Mouse (Mus musculus) heart, adult 2 months (tissue): ENCODE data around the gene Vpreb3. TPM values are rescaled to one million over a fixed set of nuclear protein-coding genes. Genes with fewer than 3 reads are reported as not detected.
"Not testable (repeated sequence)": the region's sequence is repeated elsewhere in the genome, so short reads cannot be mapped to it uniquely, and the experiment has no call there.

ENCODE experiments used
- DNase-seq, 2 experiments: peaks; one replicate each; pipeline ENCODE4 v3.0.0; 2021
- H3K27ac ChIP-seq: fragments of 200-600 bp; 2 replicates; pipeline ENCODE4 v1.8.1; 2022
- H3K27me3 ChIP-seq: fragments of 200-500 bp; 2 replicates; pipeline ENCODE4 v1.6.1; 2012; ENCODE audit warnings: mild to moderate bottlenecking, low read length, inconsistent platforms, mixed read lengths; ENCODE audit not compliant: control insufficient read depth, insufficient read depth
- H3K36me3 ChIP-seq: fragments of 200-500 bp; 2 replicates; pipeline ENCODE4 v1.6.1; 2012; ENCODE audit warnings: low read length, inconsistent platforms; ENCODE audit not compliant: control insufficient read depth, insufficient read depth
- H3K4me1 ChIP-seq: fragments of 200-500 bp; 2 replicates; pipeline ENCODE4 v1.6.1; 2011; ENCODE audit warnings: low read length; ENCODE audit not compliant: control insufficient read depth, insufficient read depth
- H3K4me3 ChIP-seq: fragments of 200-600 bp; 2 replicates; pipeline ENCODE4 v1.8.1; 2022
- H3K79me2 ChIP-seq: fragments of 200-500 bp; replicated peaks from 2 replicates; pipeline ENCODE4 v1.6.1; 2012; ENCODE audit warnings: mild to moderate bottlenecking, inconsistent platforms, low read length, moderate library complexity, mixed read lengths; ENCODE audit not compliant: control insufficient read depth, insufficient read depth
- H3K9ac ChIP-seq: fragments of 200-500 bp; 2 replicates; pipeline ENCODE4 v1.6.1; 2012; ENCODE audit warnings: low read depth, mild to moderate bottlenecking, control low read depth, inconsistent platforms, low read length, mixed read lengths
- CTCF ChIP-seq: fragments of 200-600 bp; IDR thresholded peaks from 2 replicates; pipeline ENCODE4 v1.8.1; 2022; ENCODE audit warnings: antibody characterized with exemption, mild to moderate bottlenecking, moderate library complexity
- EP300 ChIP-seq: fragments of 200-500 bp; IDR thresholded peaks from 2 replicates; pipeline ENCODE4 v1.6.1; 2011; ENCODE audit warnings: low read depth, low read length, control low read depth; ENCODE audit not compliant: insufficient read depth
- POLR2A ChIP-seq: fragments of 200-500 bp; IDR thresholded peaks from 2 replicates; pipeline ENCODE4 v1.6.1; 2011; ENCODE audit warnings: mild to moderate bottlenecking, low read depth, low read length, control low read depth; ENCODE audit not compliant: insufficient read depth
- WGBS: fragments of 180-500 bp; shearing (Covaris S2); methylation state at CpG from one replicate; pipeline ENCODE4 v1.1.7; 2018; 5-methylcytosine and 5-hydroxymethylcytosine counted together
- intact Hi-C: fragments of 180-260 bp; cut with DNase I; formaldehyde crosslinking; loops from one replicate; pipeline ENCODE4 v1.15.1; 2025
- polyA plus RNA-seq: library from polyadenylated mRNA; depleted of rRNA; stranded (reverse); fragments of >200 nt; gene quantifications from 2 replicates; pipeline ENCODE4 v1.2.3, GENCODE M21; 2012; rRNA removed
- total RNA-seq, 2 experiments: library from RNA; stranded (reverse); gene quantifications; 2 replicates each; pipeline ENCODE4 v1.2.3; 2021

Gene Vpreb3
- total and polyA plus RNA-seq, 3 experiments: 5.9 TPM; not detected in 2

DNA sequence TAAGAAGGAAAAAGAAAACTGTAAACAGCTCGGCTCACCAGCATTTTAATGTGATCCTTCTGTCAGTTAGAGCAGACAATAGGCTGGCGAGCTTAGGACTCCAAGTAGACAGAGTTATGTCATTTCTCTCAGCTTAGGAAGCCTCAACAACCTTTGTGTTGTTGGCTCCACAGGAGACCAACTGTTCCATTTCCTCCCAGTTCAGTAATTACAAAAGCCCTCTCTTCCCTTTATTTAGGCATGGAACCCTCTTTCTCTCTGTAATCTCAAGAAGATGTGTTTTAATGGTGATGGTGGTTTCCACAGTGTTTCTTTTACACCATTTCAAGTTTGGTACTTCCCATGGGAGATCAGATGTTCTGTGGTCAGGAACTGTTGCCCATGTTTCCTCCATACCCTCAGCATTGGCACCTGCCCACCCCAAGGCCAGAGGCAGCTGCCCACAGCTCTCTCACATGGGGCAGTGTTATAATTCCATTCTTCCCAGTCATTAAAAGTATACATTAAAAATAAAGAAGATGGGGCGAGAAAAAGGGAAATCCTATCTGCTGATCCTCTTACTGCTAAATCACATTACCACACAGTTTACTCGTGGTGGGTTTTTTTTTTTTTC lies 47.7 kb downstream of the Vpreb3 start:
- H3K4me1 ChIP-seq: no peaks in the 10 kb centered on the region
- intact Hi-C loops: no loop called here
- H3K27ac ChIP-seq: no peak overlapping the region
- H3K79me2 ChIP-seq: no peaks in the 10 kb centered on the region
- no peak overlapping the region for H3K4me3 ChIP-seq
- no peak for DNase-seq
- 71% methylated on average over 4 of the region's 4 CpGs for WGBS
- no peak overlapping the region for H3K9ac ChIP-seq
- H3K36me3 ChIP-seq: no peaks in the 10 kb centered on the region
- TF ChIP-seq EP300: no peak
- TF ChIP-seq POLR2A: no peak
- TF ChIP-seq CTCF: no peak
- no peaks in the 10 kb centered on the region for H3K27me3 ChIP-seq

GRCm38 (mm10) chr10:75993616-75994240 lies 50.9 kb downstream of the Vpreb3 start:
- Histone ChIP-seq H3K4me3 (no peak overlapping the region), H3K9ac (no peak overlapping the region), H3K36me3 (no peaks in the 10 kb centered on the region), H3K79me2 (no peaks in the 10 kb centered on the region), H3K27ac (no peak overlapping the region), H3K4me1 (no peaks in the 10 kb centered on the region), H3K27me3 (no peaks in the 10 kb centered on the region)
- intact Hi-C loops: no loop called here
- no peak for TF ChIP-seq POLR2A
- no peak for TF ChIP-seq CTCF
- TF ChIP-seq EP300: no peak
- WGBS: 78% methylated on average over 15 of the region's 15 CpGs
- no peak for DNase-seq

GRCm38 (mm10) chr10:75994531-75995210 lies 51.8 kb downstream of the Vpreb3 start:
- H3K9ac ChIP-seq, H3K27me3 ChIP-seq, intact Hi-C loops, H3K79me2 ChIP-seq, H3K27ac ChIP-seq, H3K36me3 ChIP-seq, H3K4me1 ChIP-seq, H3K4me3 ChIP-seq, DNase-seq: not testable (repeated sequence)
- WGBS: 70% methylated on average over 13 of the region's 13 CpGs

- H3K27ac ChIP-seq: no peak overlapping the region
- H3K9ac ChIP-seq: no peak overlapping the region
- no peak overlapping the region for H3K4me3 ChIP-seq
- DNase-seq: no peak
- TF ChIP-seq CTCF (no peak), EP300 (no peak), POLR2A (no peak)
- H3K79me2 ChIP-seq: no peaks in the 10 kb centered on the region
- H3K36me3 ChIP-seq: no peaks in the 10 kb centered on the region
- WGBS: 79% methylated on average over 11 of the region's 11 CpGs
- intact Hi-C loops: no loop called here
- no peaks in the 10 kb centered on the region for H3K4me1 ChIP-seq
- H3K27me3 ChIP-seq: no peaks in the 10 kb centered on the region
Measured at GRCm38 (mm10) chr10:75995463-75995862, 52.6 kb downstream of the Vpreb3 start.

- no peak for DNase-seq
- H3K36me3 ChIP-seq: no peaks in the 10 kb centered on the region
- H3K27me3 ChIP-seq: no peaks in the 10 kb centered on the region
- no peak overlapping the region for H3K27ac ChIP-seq
- H3K9ac ChIP-seq: no peak overlapping the region
- no peaks in the 10 kb centered on the region for H3K79me2 ChIP-seq
- intact Hi-C loops: no loop called here
- no peak overlapping the region for H3K4me3 ChIP-seq
- whole genome bisulfite sequencing: 48% methylated on average over 3 of the region's 3 CpGs
- no peaks in the 10 kb centered on the region for H3K4me1 ChIP-seq
- TF ChIP-seq EP300: no peak
- TF ChIP-seq POLR2A: no peak
- no peak for TF ChIP-seq CTCF
Measured at GRCm38 (mm10) chr10:75996315-75996714, 53.5 kb downstream of the Vpreb3 start.

Other genes with a start within 250 kb of the Vpreb3 start
- 10 to 100 TPM; 13.6 to 19.9 TPM for gene Cabin1, start 178.7 kb upstream of the Vpreb3 start, total RNA-seq
- gene Cabin1, start 178.7 kb upstream of the Vpreb3 start, polyA plus RNA-seq: 17.9 and 21.1 TPM in 2 replicates
- 100 to 1,000 TPM in 1 of 2 experiments, 10 to 100 TPM in 1; 89.2 to 110 TPM for gene Ddt, start 169.6 kb upstream of the Vpreb3 start, total RNA-seq
- gene Ddt, start 169.6 kb upstream of the Vpreb3 start, polyA plus RNA-seq: 90.1 and 116 TPM in 2 replicates
- not detected for gene Gm20441, start 162.1 kb upstream of the Vpreb3 start, total RNA-seq
- gene Gm20441, start 162.1 kb upstream of the Vpreb3 start, polyA plus RNA-seq: not detected in 2 replicates
- 1 to 10 TPM; 2.9 to 5.7 TPM for gene Gstt3, start 161.6 kb upstream of the Vpreb3 start, total RNA-seq
- 7.1 and 9.0 TPM in 2 replicates for gene Gstt3, start 161.6 kb upstream of the Vpreb3 start, polyA plus RNA-seq
- 10 to 100 TPM; 15.8 to 16.8 TPM for gene Gstt1, start 144.5 kb upstream of the Vpreb3 start, total RNA-seq
- 52.1 and 58.5 TPM in 2 replicates for gene Gstt1, start 144.5 kb upstream of the Vpreb3 start, polyA plus RNA-seq
- not detected for gene Gstt4, start 120.5 kb upstream of the Vpreb3 start, total RNA-seq
- gene Gstt4, start 120.5 kb upstream of the Vpreb3 start, polyA plus RNA-seq: 0.29 and 0.44 TPM in 2 replicates
- gene Gstt2, start 105.6 kb upstream of the Vpreb3 start, total RNA-seq: 10 to 100 TPM in 1 of 2 experiments, 1 to 10 TPM in 1; 8.0 to 12.8 TPM
- gene Gstt2, start 105.6 kb upstream of the Vpreb3 start, polyA plus RNA-seq: 53.4 and 69.1 TPM in 2 replicates
- 100 to 1,000 TPM; 200 to 220 TPM for gene Mif, start 82.8 kb upstream of the Vpreb3 start, total RNA-seq
- gene Mif, start 82.8 kb upstream of the Vpreb3 start, polyA plus RNA-seq: 375 and 556 TPM in 2 replicates
- gene Derl3, start 49.6 kb upstream of the Vpreb3 start, total RNA-seq: under 1 TPM; 0.50 to 0.65 TPM
- gene Derl3, start 49.6 kb upstream of the Vpreb3 start, polyA plus RNA-seq: 1.0 and 1.3 TPM in 2 replicates
- 10 to 100 TPM; 21.1 to 23.3 TPM for gene Smarcb1, start 21.4 kb upstream of the Vpreb3 start, total RNA-seq
- gene Smarcb1, start 21.4 kb upstream of the Vpreb3 start, polyA plus RNA-seq: 19.6 and 20.0 TPM in 2 replicates
- gene Chchd10, start 9.9 kb upstream of the Vpreb3 start, total RNA-seq: 1,000 to 10,000 TPM; 1,811 to 2,042 TPM
- gene Chchd10, start 9.9 kb upstream of the Vpreb3 start, polyA plus RNA-seq: 1,155 and 2,061 TPM in 2 replicates
- gene Mmp11, start 6.6 kb upstream of the Vpreb3 start, total RNA-seq: 1 to 10 TPM; 4.7 to 5.4 TPM
- 15.6 and 15.7 TPM in 2 replicates for gene Mmp11, start 6.6 kb upstream of the Vpreb3 start, polyA plus RNA-seq
- gene Gm867, start 2.4 kb upstream of the Vpreb3 start, total RNA-seq: not detected
- gene Gm867, start 2.4 kb upstream of the Vpreb3 start, polyA plus RNA-seq: 0.76 TPM in 1 of 2 replicates, not detected in the other
- gene Gm5134, start 11.5 kb downstream of the Vpreb3 start, total RNA-seq: not detected
- gene Gm5134, start 11.5 kb downstream of the Vpreb3 start, polyA plus RNA-seq: not detected in 2 replicates
- 1 to 10 TPM; 5.0 to 6.7 TPM for gene Zfp280b, start 89.6 kb downstream of the Vpreb3 start, total RNA-seq
- 3.7 and 7.0 TPM in 2 replicates for gene Zfp280b, start 89.6 kb downstream of the Vpreb3 start, polyA plus RNA-seq
- not detected for gene Slc5a4b, start 167.9 kb downstream of the Vpreb3 start, total RNA-seq
- not detected in 2 replicates for gene Slc5a4b, start 167.9 kb downstream of the Vpreb3 start, polyA plus RNA-seq
- not detected for gene Slc5a4a, start 204.4 kb downstream of the Vpreb3 start, total RNA-seq
- gene Slc5a4a, start 204.4 kb downstream of the Vpreb3 start, polyA plus RNA-seq: not detected in 2 replicates